Mouse (Mus musculus) spleen, adult 12 weeks (tissue): Measurements from ENCODE around the gene Nudt3.
A peak's percentile ranks its signal among the peaks of the same experiment; 100 is the strongest.

Experiments
- DNase-seq: peaks from one replicate; pipeline ENCODE4 v3.0.0; 2022; ENCODE audit warnings: low spot score

The Nudt3 gene

GRCm38 (mm10) chr17:27547253-27547868 is 75.9 kb downstream of the Nudt3 start:
- DNase-seq = no peak

GRCm38 (mm10) chr17:27546574-27547085 is 76.7 kb downstream of the Nudt3 start:
- no peak for DNase-seq

- no peak for DNase-seq
Observed at GRCm38 (mm10) chr17:27545991-27546390, 77.3 kb downstream of the Nudt3 start.

- no peak for DNase-seq
Observed at GRCm38 (mm10) chr17:27544551-27544950, 78.7 kb downstream of the Nudt3 start.

- no peak for DNase-seq
Observed at GRCm38 (mm10) chr17:27541984-27542383, 81.3 kb downstream of the Nudt3 start.

- no peak for DNase-seq
Observed at GRCm38 (mm10) chr17:27541261-27541660, 82.0 kb downstream of the Nudt3 start.

GRCm38 (mm10) chr17:27534718-27535117 is 88.6 kb downstream of the Nudt3 start:
- DNase-seq = peak; percentile 72

- no peak for DNase-seq
Observed at GRCm38 (mm10) chr17:27533354-27533753, 89.9 kb downstream of the Nudt3 start.

- no peak for DNase-seq
Observed at GRCm38 (mm10) chr17:27532095-27532494, 91.2 kb downstream of the Nudt3 start.
